Mouse (Mus musculus): ENCODE data around the gene Col25a1.

Gene Col25a1

GRCm38 (mm10) chr3:130242647-130243296, 111.5 kb downstream of the Col25a1 start:
- no peak for DNase-seq (ENCODE audit: low read depth, low spot score)

- DNase-seq (ENCODE audit: low read depth, low spot score) = no peak
Measured at GRCm38 (mm10) chr3:130252355-130252754, 121.1 kb downstream of the Col25a1 start.

GRCm38 (mm10) chr3:130256059-130256458, 124.8 kb downstream of the Col25a1 start:
- no peak for DNase-seq (ENCODE audit: low read depth, low spot score)

- no peak for DNase-seq (ENCODE audit: low read depth, low spot score)
Measured at GRCm38 (mm10) chr3:130256610-130257009, 125.3 kb downstream of the Col25a1 start.

- no peak for DNase-seq (ENCODE audit: low read depth, low spot score)
Measured at GRCm38 (mm10) chr3:130259670-130260069, 128.4 kb downstream of the Col25a1 start.

- DNase-seq (ENCODE audit: low read depth, low spot score) = no peak
Measured at GRCm38 (mm10) chr3:130260316-130260715, 129.0 kb downstream of the Col25a1 start.

GRCm38 (mm10) chr3:130265104-130265503, 133.8 kb downstream of the Col25a1 start:
- DNase-seq (ENCODE audit: low read depth, low spot score) = no peak

GRCm38 (mm10) chr3:130270509-130270908, 139.2 kb downstream of the Col25a1 start:
- DNase-seq (ENCODE audit: low read depth, low spot score) = no peak

GRCm38 (mm10) chr3:130273949-130274348, 142.6 kb downstream of the Col25a1 start:
- DNase-seq (ENCODE audit: low read depth, low spot score) = no peak

- DNase-seq (ENCODE audit: low read depth, low spot score) = no peak
Measured at GRCm38 (mm10) chr3:130278298-130279050, 147.2 kb downstream of the Col25a1 start.

GRCm38 (mm10) chr3:130283011-130283760, 151.9 kb downstream of the Col25a1 start:
- no peak for DNase-seq (ENCODE audit: low read depth, low spot score)

- no peak for DNase-seq (ENCODE audit: low read depth, low spot score)
Measured at GRCm38 (mm10) chr3:130288102-130288501, 156.8 kb downstream of the Col25a1 start.

GRCm38 (mm10) chr3:130288756-130289155, 157.5 kb downstream of the Col25a1 start:
- no peak for DNase-seq (ENCODE audit: low read depth, low spot score)

GRCm38 (mm10) chr3:130289220-130289619, 157.9 kb downstream of the Col25a1 start:
- DNase-seq (ENCODE audit: low read depth, low spot score) = no peak

- DNase-seq (ENCODE audit: low read depth, low spot score) = no peak
Measured at GRCm38 (mm10) chr3:130290175-130290574, 158.9 kb downstream of the Col25a1 start.

GRCm38 (mm10) chr3:130290672-130291071, 159.4 kb downstream of the Col25a1 start:
- DNase-seq (ENCODE audit: low read depth, low spot score) = no peak

GRCm38 (mm10) chr3:130291926-130292325, 160.6 kb downstream of the Col25a1 start:
- no peak for DNase-seq (ENCODE audit: low read depth, low spot score)

GRCm38 (mm10) chr3:130300530-130300929, 169.2 kb downstream of the Col25a1 start:
- no peak for DNase-seq (ENCODE audit: low read depth, low spot score)

GRCm38 (mm10) chr3:130303597-130303996, 172.3 kb downstream of the Col25a1 start:
- peak; percentile 14 for DNase-seq (ENCODE audit: low read depth, low spot score)

GRCm38 (mm10) chr3:130304827-130305226, 173.5 kb downstream of the Col25a1 start:
- no peak for DNase-seq (ENCODE audit: low read depth, low spot score)

- DNase-seq (ENCODE audit: low read depth, low spot score) = no peak
Measured at GRCm38 (mm10) chr3:130305686-130306085, 174.4 kb downstream of the Col25a1 start.

- DNase-seq (ENCODE audit: low read depth, low spot score) = no peak
Measured at GRCm38 (mm10) chr3:130309277-130309676, 178.0 kb downstream of the Col25a1 start.

All from embryo, embryonic 11.5 days (tissue).